Mouse (Mus musculus): ENCODE data around the gene Mbd5.
A peak's percentile ranks its signal among the peaks of the same experiment; 100 is the strongest.
"Not testable (repeated sequence)": the region's sequence is repeated elsewhere in the genome, so short reads cannot be mapped to it uniquely, and the experiment has no call there.

Mbd5 gene

GRCm38 (mm10) chr2:49169766-49170165 lies 220.5 kb downstream of the Mbd5 start:
- DNase-seq (ENCODE audit: low spot score) = no peak

GRCm38 (mm10) chr2:49177015-49177414 lies 227.7 kb downstream of the Mbd5 start:
- DNase-seq (ENCODE audit: low spot score) = no peak

GRCm38 (mm10) chr2:49190984-49191383 lies 241.7 kb downstream of the Mbd5 start:
- no peak for DNase-seq (ENCODE audit: low spot score)

DNA sequence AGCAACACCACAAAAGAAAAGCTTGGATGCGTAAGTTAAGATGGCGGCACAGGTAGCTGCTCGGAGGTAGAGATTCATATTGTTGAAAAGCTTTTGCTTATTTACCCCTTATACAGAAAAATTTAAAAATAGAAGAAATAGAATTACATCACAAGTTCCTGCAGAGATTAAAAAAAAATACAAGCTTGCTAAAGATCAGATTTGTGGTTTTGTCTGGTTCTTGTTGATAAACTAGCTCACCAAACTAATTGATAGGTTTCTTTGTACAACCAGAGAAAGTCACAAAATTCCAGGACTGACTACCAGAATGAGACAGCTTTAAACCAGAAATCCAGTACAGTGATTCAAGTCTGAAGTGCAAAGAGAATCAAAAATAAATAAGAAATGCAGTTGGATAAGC lies 242.4 kb downstream of the Mbd5 start:
- DNase-seq (ENCODE audit: low spot score) = no peak

GRCm38 (mm10) chr2:49204081-49204480 lies 254.8 kb downstream of the Mbd5 start:
- DNase-seq (ENCODE audit: low spot score) = no peak

DNA sequence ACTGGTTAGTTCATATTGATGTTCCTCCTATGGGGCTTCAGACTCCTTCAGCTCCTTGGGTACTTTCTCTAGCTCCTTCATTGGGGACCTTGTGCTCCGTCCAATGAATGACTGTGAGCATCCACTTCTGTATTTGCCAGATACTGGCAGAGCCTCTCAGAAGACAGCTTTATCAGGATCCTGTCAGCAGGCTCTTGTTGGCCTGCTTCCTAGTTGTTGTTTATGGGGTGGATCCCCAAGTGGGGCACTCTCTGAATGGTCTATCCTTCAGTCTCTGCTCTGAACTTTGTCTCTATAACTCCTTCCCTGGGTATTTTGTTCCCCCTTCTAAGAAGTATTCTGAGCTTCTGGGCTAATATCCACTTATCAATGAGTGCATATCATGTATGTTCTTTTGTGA lies 256.4 kb downstream of the Mbd5 start:
- DNase-seq (ENCODE audit: low spot score) = not testable (repeated sequence)

DNA sequence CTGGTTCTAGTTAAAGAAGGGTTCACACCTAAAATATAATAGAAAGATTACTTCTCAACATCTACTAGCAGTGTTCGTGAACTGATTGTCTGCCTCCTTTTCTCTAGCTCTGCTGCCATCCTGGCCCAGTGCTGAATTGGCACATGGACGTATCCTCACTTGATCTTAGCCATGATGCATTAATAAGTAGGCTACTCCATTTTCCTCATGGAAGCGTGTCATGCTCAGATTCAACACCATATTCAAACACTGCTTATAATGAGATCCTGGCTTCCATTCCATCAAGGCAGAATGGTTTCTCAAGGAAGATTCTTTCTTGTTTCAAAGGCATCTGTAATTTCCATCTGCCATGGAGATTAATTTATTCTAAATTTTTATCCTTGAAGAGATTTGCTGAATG lies 260.0 kb downstream of the Mbd5 start:
- DNase-seq (ENCODE audit: low spot score) = no peak

- no peak for DNase-seq (ENCODE audit: low spot score)
Observed at GRCm38 (mm10) chr2:49210408-49210807, 261.1 kb downstream of the Mbd5 start.

GRCm38 (mm10) chr2:49229725-49230124 lies 280.4 kb downstream of the Mbd5 start:
- no peak for DNase-seq (ENCODE audit: low spot score)

GRCm38 (mm10) chr2:49234064-49234463 lies 284.8 kb downstream of the Mbd5 start:
- no peak for DNase-seq (ENCODE audit: low spot score)

GRCm38 (mm10) chr2:49241715-49242114 lies 292.4 kb downstream of the Mbd5 start:
- DNase-seq (ENCODE audit: low spot score) = no peak

- no peak for DNase-seq (ENCODE audit: low spot score)
Observed at GRCm38 (mm10) chr2:49264092-49264491, 314.8 kb downstream of the Mbd5 start.

DNA sequence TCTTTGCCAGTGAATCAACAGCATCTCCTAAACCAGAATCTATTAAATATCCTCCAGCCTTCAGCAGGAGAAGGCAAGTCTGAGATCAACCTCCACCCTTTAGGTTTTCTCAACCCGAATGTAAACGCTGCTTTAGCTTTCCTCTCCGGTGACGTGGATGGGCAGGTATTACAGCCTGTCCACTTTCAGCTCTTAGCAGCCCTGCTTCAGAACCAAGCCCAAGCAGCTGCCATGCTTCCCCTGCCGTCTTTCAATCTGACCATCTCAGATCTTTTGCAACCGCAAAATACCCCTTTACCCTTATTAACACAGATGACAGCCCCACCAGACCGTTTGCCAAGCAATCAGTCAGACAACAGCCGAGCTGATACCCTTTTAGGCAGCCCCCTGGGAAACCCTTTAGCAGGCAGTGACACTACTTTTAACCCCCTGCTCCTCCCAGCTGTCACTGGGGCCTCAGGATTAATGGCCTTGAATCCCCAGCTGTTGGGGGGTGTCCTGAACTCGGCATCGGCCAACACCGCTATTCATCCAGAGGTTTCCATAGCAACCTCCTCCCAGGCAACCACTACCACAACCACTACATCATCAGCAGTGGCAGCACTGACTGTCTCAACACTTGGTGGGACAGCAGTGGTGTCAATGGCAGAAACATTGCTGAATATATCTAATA lies 323.1 kb downstream of the Mbd5 start:
- DNase-seq (ENCODE audit: low spot score) = no peak

DNA sequence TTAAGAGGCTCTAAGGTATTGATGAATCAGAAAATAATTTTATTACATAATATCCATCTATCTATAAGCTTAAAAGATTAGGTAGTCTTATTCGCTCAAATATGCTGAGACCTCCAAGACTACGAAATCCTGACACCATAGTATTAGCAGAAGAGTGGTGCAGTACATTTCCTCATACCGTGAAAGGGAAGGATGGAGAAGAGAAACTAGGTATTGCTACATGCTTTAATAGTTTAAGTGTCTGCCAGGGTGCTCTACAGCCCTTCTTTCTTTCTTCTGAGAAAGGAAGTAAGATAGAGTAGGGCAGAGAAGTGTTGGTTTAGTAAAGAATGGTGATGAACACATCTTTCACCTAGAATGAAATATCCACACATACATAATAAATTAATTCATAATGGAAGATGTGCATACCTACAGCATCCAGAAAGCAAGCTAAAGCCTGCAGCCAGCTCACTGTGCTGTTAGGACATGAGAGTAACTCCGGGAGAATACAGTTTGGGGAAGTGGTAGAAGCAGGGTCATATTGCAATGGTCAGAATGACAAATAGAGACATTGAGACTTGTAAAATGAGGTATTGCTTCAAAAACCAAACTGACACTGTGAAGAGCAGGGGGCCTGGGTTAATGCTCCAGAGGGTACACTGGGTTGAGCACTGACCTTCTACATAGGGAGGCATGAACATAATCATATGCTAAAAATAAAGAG lies 326.9 kb downstream of the Mbd5 start:
- no peak for DNase-seq (ENCODE audit: low spot score)

- DNase-seq (ENCODE audit: low spot score) = no peak
Observed at GRCm38 (mm10) chr2:49280496-49280895, 331.2 kb downstream of the Mbd5 start.

DNA sequence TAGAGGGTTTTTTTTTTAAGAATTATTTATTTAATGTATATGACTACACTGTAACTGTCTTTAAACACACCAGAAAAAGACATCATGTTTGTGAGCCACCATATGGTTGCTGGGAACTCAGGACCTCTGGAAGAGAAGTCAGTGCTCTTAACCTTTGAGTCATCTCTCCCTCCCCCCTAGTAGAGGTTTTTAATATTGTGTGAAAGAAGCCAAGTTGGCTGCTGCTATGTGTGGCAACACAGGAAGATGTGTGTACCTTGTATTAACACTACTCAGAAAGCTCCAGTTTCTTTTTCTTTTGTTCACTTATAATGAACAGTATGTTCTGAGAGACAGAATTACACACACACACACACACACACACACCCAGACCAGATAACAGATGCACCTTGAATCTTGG lies 334.3 kb downstream of the Mbd5 start:
- no peak for DNase-seq (ENCODE audit: low spot score)

DNA sequence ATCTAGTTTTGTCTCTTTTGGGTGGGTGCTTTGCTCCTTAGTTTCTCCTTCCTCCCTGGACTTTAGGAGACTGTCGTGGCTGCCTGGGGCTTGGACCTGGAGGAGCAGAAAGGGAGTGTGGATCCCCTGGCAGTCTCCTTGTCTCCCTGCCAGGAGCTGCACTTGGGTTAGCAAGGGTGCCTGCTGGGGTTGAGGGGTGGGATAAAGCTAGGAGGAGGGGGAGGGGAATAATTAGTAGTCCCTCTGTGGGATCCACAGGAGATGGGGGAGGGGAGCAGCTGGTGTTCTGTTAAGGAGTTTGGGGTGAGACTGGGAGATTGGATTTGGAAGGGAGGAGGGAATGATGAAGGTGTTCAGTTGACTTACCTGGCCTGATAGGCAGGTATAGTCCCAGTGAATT lies 337.7 kb downstream of the Mbd5 start:
- no peak for DNase-seq (ENCODE audit: low spot score)

- DNase-seq (ENCODE audit: low spot score) = no peak
Observed at GRCm38 (mm10) chr2:49291709-49292108, 342.4 kb downstream of the Mbd5 start.

DNA sequence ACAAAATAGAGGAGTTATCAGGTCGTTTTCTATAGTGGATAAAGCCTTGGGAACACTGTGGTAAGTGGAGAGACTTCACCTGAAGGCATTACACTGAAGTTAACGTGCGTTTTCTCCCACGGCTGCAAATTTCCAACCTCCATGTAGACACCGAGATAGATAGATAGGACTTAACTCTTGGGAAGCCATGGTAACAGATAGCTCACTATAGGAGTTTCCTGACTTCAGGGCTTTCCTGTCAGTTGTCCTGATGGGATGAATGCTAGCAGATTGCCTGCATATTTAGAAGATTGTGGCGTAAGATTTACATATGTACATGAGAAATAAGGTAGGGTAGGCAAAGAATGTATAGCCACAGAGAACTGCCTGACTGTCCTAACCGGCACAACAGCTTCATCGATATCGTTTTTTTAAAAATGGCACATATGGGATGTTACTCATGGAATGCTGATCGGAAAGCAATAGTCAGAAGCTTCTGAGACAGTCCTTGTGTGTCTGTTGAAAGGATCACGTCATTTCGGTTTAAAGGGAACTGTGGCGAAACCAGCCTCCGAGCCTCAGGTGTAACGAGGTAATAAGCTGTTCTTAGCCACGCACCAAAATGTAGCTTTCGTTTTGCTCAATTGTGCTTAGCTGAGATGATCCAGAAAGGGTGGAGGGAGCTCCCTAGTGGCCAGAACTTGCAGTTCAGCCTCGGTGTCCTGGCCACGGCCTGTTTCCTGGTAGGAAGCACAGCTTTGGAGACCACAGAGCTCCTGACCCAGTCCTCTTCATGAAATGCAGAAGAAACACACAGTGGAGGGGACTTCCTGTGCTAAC lies 363.5 kb downstream of the Mbd5 start:
- peak; percentile 46 for DNase-seq (ENCODE audit: low spot score)

GRCm38 (mm10) chr2:49333594-49333993 lies 384.3 kb downstream of the Mbd5 start:
- no peak for DNase-seq (ENCODE audit: low spot score)

GRCm38 (mm10) chr2:49335267-49335666 lies 386.0 kb downstream of the Mbd5 start:
- DNase-seq (ENCODE audit: low spot score) = no peak

- no peak for DNase-seq (ENCODE audit: low spot score)
Observed at GRCm38 (mm10) chr2:49344287-49344686, 395.0 kb downstream of the Mbd5 start.

GRCm38 (mm10) chr2:49345786-49346185 lies 396.5 kb downstream of the Mbd5 start:
- no peak for DNase-seq (ENCODE audit: low spot score)
